Mouse (Mus musculus): ENCODE data around the gene Mtf1. TPM values are rescaled to one million over a fixed set of nuclear protein-coding genes. Genes with fewer than 3 reads are reported as not detected.

Gene Mtf1
- total RNA-seq, 2 experiments from 2014 or later: 30.0 to 35.8 TPM

- ATAC-seq (replicated peaks; ENCODE audit: poor library complexity): no peak
These were observed 5.0 kb upstream of the Mtf1 start for GRCm38 (mm10) chr4:124796913-124797312.

GRCm38 (mm10) chr4:124802309-124803260 lies 681 bp downstream of the Mtf1 start:
- peak; percentile 91 for ATAC-seq (replicated peaks; ENCODE audit: poor library complexity)

- ATAC-seq (replicated peaks; ENCODE audit: poor library complexity): no peak
These were observed 1.5 kb downstream of the Mtf1 start for GRCm38 (mm10) chr4:124803406-124803805.

GRCm38 (mm10) chr4:124808511-124808910 lies 6.6 kb downstream of the Mtf1 start:
- 0 out of 2 replicates have a peak, but pooled peaks have one; percentile 23 for ATAC-seq (replicated peaks; ENCODE audit: poor library complexity)

GRCm38 (mm10) chr4:124809136-124809883 lies 7.4 kb downstream of the Mtf1 start:
- peak; percentile 56; the same call in 1 of the 2 replicates for ATAC-seq (replicated peaks; ENCODE audit: poor library complexity)

- ATAC-seq (replicated peaks; ENCODE audit: poor library complexity): no peak
These were observed 8.2 kb downstream of the Mtf1 start for GRCm38 (mm10) chr4:124810056-124810455.

- no peak for ATAC-seq (replicated peaks; ENCODE audit: poor library complexity)
These were observed 9.6 kb downstream of the Mtf1 start for GRCm38 (mm10) chr4:124811347-124811975.

GRCm38 (mm10) chr4:124815901-124816300 lies 14.0 kb downstream of the Mtf1 start:
- ATAC-seq (replicated peaks; ENCODE audit: poor library complexity): no peak

GRCm38 (mm10) chr4:124817803-124818202 lies 15.9 kb downstream of the Mtf1 start:
- ATAC-seq (replicated peaks; ENCODE audit: poor library complexity): peak; percentile 99

- ATAC-seq (replicated peaks; ENCODE audit: poor library complexity): no peak
These were observed 16.9 kb downstream of the Mtf1 start for GRCm38 (mm10) chr4:124818832-124819231.

GRCm38 (mm10) chr4:124824967-124825366 lies 23.1 kb downstream of the Mtf1 start:
- ATAC-seq (replicated peaks; ENCODE audit: poor library complexity): no peak

GRCm38 (mm10) chr4:124825371-124825965 lies 23.6 kb downstream of the Mtf1 start:
- no peak for ATAC-seq (replicated peaks; ENCODE audit: poor library complexity)

GRCm38 (mm10) chr4:124829671-124830070 lies 27.8 kb downstream of the Mtf1 start:
- ATAC-seq (replicated peaks; ENCODE audit: poor library complexity): no peak

GRCm38 (mm10) chr4:124832796-124833195 lies 30.9 kb downstream of the Mtf1 start:
- no peak for ATAC-seq (replicated peaks; ENCODE audit: poor library complexity)

- no peak for ATAC-seq (replicated peaks; ENCODE audit: poor library complexity)
These were observed 36.3 kb downstream of the Mtf1 start for GRCm38 (mm10) chr4:124838035-124838700.

- ATAC-seq (replicated peaks; ENCODE audit: poor library complexity): peak; percentile 66
These were observed 39.1 kb downstream of the Mtf1 start for GRCm38 (mm10) chr4:124840998-124841397.

- ATAC-seq (replicated peaks; ENCODE audit: poor library complexity): peak; percentile 75
These were observed 41.6 kb downstream of the Mtf1 start for GRCm38 (mm10) chr4:124843493-124843892.

- peak; percentile 69 for ATAC-seq (replicated peaks; ENCODE audit: poor library complexity)
These were observed 45.7 kb downstream of the Mtf1 start for GRCm38 (mm10) chr4:124847573-124847972.

GRCm38 (mm10) chr4:124849631-124850260 lies 47.8 kb downstream of the Mtf1 start:
- no peak for ATAC-seq (replicated peaks; ENCODE audit: poor library complexity)

Measured in megakaryocyte progenitor cell, adult 5-6 weeks (primary cell).